14 mouse cellular contexts compared by ENCODE assay signal in the genomic region with DNA sequence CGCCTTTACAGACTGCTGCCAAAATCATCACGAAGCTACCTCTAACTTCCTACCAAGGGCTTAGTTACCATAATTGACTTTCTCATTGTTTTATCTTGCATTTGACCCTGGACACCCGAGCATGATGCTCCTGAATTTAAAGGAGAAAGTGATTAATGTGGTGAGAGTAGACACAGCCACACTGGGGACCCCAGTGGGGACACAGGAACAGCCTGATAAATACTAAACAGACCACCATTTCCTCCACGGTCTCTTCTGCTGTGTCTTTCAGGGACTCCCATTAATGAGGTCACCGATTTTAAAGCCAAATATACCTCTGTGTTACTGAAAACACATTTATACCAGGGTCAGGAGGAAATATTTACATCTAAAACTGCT.
DNase-seq lines count a peak whose midpoint lies in the region; ATAC-seq and TF ChIP-seq lines count a peak whose summit lies in the region.
"Had no signal": no experiment of that assay in that cellular context is flagged by ENCODE, and none has a peak within 500 bp of the region (broad histone marks: within the 10 kb centered on the region; RNA-seq: fewer than 3 reads in every experiment).

No protein-coding gene starts in this region.

- TF ChIP-seq POLR2A in heart, adult 2 months (IDR thresholded peaks at IDR 0.05; ENCODE audit: insufficient read depth, low read depth, low read length): no peak

- TF ChIP-seq EP300 in heart, adult 2 months (IDR thresholded peaks at IDR 0.05; ENCODE audit: insufficient read depth, low read depth, low read length): no peak

- DNase-seq in heart, adult 2 months: no peak
- no peak for DNase-seq in hindbrain, postnatal 0 days (ENCODE audit: low spot score)
- DNase-seq in midbrain, postnatal 0 days (ENCODE audit: low spot score): no peak
- DNase-seq in kidney, postnatal 4 days: no peak
- no peak for DNase-seq in adrenal gland, adult 2 months
- DNase-seq: adrenal gland, postnatal 14 days; cerebellum, adult 8-10 months had no signal

- 39% methylated on average over 5 of the region's 5 CpGs for WGBS in heart, embryonic 12.5 days
- WGBS in heart, adult 2 months: 47% methylated on average over 5 of the region's 5 CpGs
- 21% methylated on average over 5 of the region's 5 CpGs for WGBS in embryonic facial prominence, embryonic 15.5 days
- 43% methylated on average over 5 of the region's 5 CpGs for whole genome bisulfite sequencing in hindbrain, postnatal 0 days
- WGBS in midbrain, postnatal 0 days: 29% methylated on average over 5 of the region's 5 CpGs
- 46% methylated on average over 5 of the region's 5 CpGs for WGBS in kidney, embryonic 16.5 days

- H3K9ac ChIP-seq in heart, embryonic 12.5 days: no peak overlapping the region
- no peak overlapping the region for H3K9ac ChIP-seq in heart, adult 2 months (ENCODE audit: low read depth, low read length)
- no peak overlapping the region for H3K9ac ChIP-seq in embryonic facial prominence, embryonic 15.5 days
- H3K9ac ChIP-seq in hindbrain, postnatal 0 days (replicated peaks; ENCODE audit: low read length): no peak overlapping the region
- H3K9ac ChIP-seq in midbrain, postnatal 0 days (replicated peaks; ENCODE audit: low read length, poor library complexity, severe bottlenecking): no peak overlapping the region
- no peak overlapping the region for H3K9ac ChIP-seq in kidney, embryonic 16.5 days (replicated peaks; ENCODE audit: low read length)
- H3K9ac ChIP-seq: kidney, embryonic 15.5 days; liver, embryonic 14.5 days had no signal

- TF ChIP-seq CTCF in heart, adult 2 months (IDR thresholded peaks at IDR 0.05): no peak
- no peak for TF ChIP-seq CTCF in hindbrain, postnatal 0 days (IDR thresholded peaks at IDR 0.05; ENCODE audit: low read depth)
- TF ChIP-seq CTCF in midbrain, postnatal 0 days (IDR thresholded peaks at IDR 0.05): no peak

- H3K27ac ChIP-seq in heart, embryonic 12.5 days (ENCODE audit: poor library complexity, severe bottlenecking): no peak overlapping the region
- no peak overlapping the region for H3K27ac ChIP-seq in heart, adult 2 months
- no peak overlapping the region for H3K27ac ChIP-seq in embryonic facial prominence, embryonic 15.5 days (replicated peaks)
- H3K27ac ChIP-seq in hindbrain, postnatal 0 days: 0 out of 2 replicates have a peak overlapping the region, but pooled peaks have one; percentile 36
- no peak overlapping the region; the same call in 1 of the 2 replicates for H3K27ac ChIP-seq in midbrain, postnatal 0 days (ENCODE audit: low read depth, low read length)
- H3K27ac ChIP-seq in kidney, embryonic 16.5 days (ENCODE audit: low read length): no peak overlapping the region
- H3K27ac ChIP-seq: kidney, embryonic 15.5 days; layer of hippocampus, adult 2 months; liver, embryonic 14.5 days had no signal

- ATAC-seq in heart, embryonic 12.5 days (ENCODE audit: insufficient number of reproducible peaks, low FRiP score): no peak
- ATAC-seq in embryonic facial prominence, embryonic 15.5 days (ENCODE audit: insufficient number of reproducible peaks, low FRiP score, low TSS enrichment, low read depth): no peak
- no peak for ATAC-seq in hindbrain, postnatal 0 days
- ATAC-seq in midbrain, postnatal 0 days (ENCODE audit: low FRiP score): peak; percentile 49; the same call in 1 of the 2 replicates
- ATAC-seq in kidney, embryonic 16.5 days (ENCODE audit: low FRiP score, low TSS enrichment): no peak
- ATAC-seq: inflammation-experienced regulatory T-cells, adult 6 months had no signal

- peak overlapping the region; percentile 18; the same call in 1 of the 2 replicates for H3K4me2 ChIP-seq in heart, embryonic 12.5 days
- peak overlapping the region; percentile 29; the same call in 1 of the 2 replicates for H3K4me2 ChIP-seq in embryonic facial prominence, embryonic 15.5 days (replicated peaks)
- H3K4me2 ChIP-seq in hindbrain, postnatal 0 days (ENCODE audit: low read depth, low read length): 0 out of 2 replicates have a peak overlapping the region, but pooled peaks have one; percentile 0
- H3K4me2 ChIP-seq in midbrain, postnatal 0 days (ENCODE audit: low read depth, low read length, poor library complexity, severe bottlenecking): no peak overlapping the region
- no peak overlapping the region for H3K4me2 ChIP-seq in kidney, embryonic 16.5 days (replicated peaks; ENCODE audit: low read depth, low read length)

- H3K9me3 ChIP-seq in heart, embryonic 12.5 days (replicated peaks): no peaks in the 10 kb centered on the region
- H3K9me3 ChIP-seq in embryonic facial prominence, embryonic 15.5 days (replicated peaks): no peaks in the 10 kb centered on the region
- H3K9me3 ChIP-seq in hindbrain, postnatal 0 days (ENCODE audit: low read length): no peaks in the 10 kb centered on the region
- no peaks in the 10 kb centered on the region for H3K9me3 ChIP-seq in midbrain, postnatal 0 days (ENCODE audit: low read length)
- no peaks in the 10 kb centered on the region for H3K9me3 ChIP-seq in kidney, embryonic 16.5 days (ENCODE audit: low read length)
- H3K9me3 ChIP-seq: kidney, embryonic 15.5 days had no signal

- intact Hi-C loops in heart, adult 2 months (cut with DNase I): no loop called here

- H3K27me3 ChIP-seq in heart, embryonic 12.5 days (replicated peaks): no peaks in the 10 kb centered on the region
- H3K27me3 ChIP-seq in heart, adult 2 months (ENCODE audit: control insufficient read depth, insufficient read depth, low read length): no peaks in the 10 kb centered on the region
- no peaks in the 10 kb centered on the region for H3K27me3 ChIP-seq in embryonic facial prominence, embryonic 15.5 days
- no peaks in the 10 kb centered on the region for H3K27me3 ChIP-seq in hindbrain, postnatal 0 days (ENCODE audit: insufficient read depth, low read length)
- no peaks in the 10 kb centered on the region for H3K27me3 ChIP-seq in midbrain, postnatal 0 days (ENCODE audit: insufficient read depth, low read length)
- no peaks in the 10 kb centered on the region for H3K27me3 ChIP-seq in kidney, embryonic 16.5 days (ENCODE audit: insufficient read depth, low read length)
- H3K27me3 ChIP-seq: kidney, embryonic 15.5 days had no signal

- H3K36me3 ChIP-seq in heart, embryonic 12.5 days: no peaks in the 10 kb centered on the region
- no peaks in the 10 kb centered on the region for H3K36me3 ChIP-seq in heart, adult 2 months (ENCODE audit: control insufficient read depth, insufficient read depth, low read length)
- no peaks in the 10 kb centered on the region for H3K36me3 ChIP-seq in embryonic facial prominence, embryonic 15.5 days
- H3K36me3 ChIP-seq in hindbrain, postnatal 0 days (ENCODE audit: insufficient read depth, low read length): no peaks in the 10 kb centered on the region
- no peaks in the 10 kb centered on the region for H3K36me3 ChIP-seq in midbrain, postnatal 0 days (ENCODE audit: insufficient read depth, low read length)
- H3K36me3 ChIP-seq in kidney, embryonic 16.5 days (ENCODE audit: insufficient read depth, low read length): no peaks in the 10 kb centered on the region
- H3K36me3 ChIP-seq: kidney, embryonic 15.5 days had no signal

- H3K79me2 ChIP-seq in heart, adult 2 months (replicated peaks; ENCODE audit: control insufficient read depth, insufficient read depth, low read length): no peaks in the 10 kb centered on the region

- no peak overlapping the region for H3K4me3 ChIP-seq in heart, embryonic 12.5 days
- H3K4me3 ChIP-seq in heart, adult 2 months: no peak overlapping the region
- H3K4me3 ChIP-seq in embryonic facial prominence, embryonic 15.5 days (replicated peaks): no peak overlapping the region
- no peak overlapping the region for H3K4me3 ChIP-seq in hindbrain, postnatal 0 days (ENCODE audit: low read length)
- H3K4me3 ChIP-seq in midbrain, postnatal 0 days (ENCODE audit: low read depth, low read length): no peak overlapping the region
- no peak overlapping the region for H3K4me3 ChIP-seq in kidney, embryonic 16.5 days (ENCODE audit: low read length)
- H3K4me3 ChIP-seq: kidney, embryonic 15.5 days; layer of hippocampus, adult 2 months had no signal

- peaks cover 5% of the 10 kb centered on the region for H3K4me1 ChIP-seq in heart, embryonic 12.5 days (replicated peaks)
- no peaks in the 10 kb centered on the region for H3K4me1 ChIP-seq in heart, adult 2 months (ENCODE audit: control insufficient read depth, insufficient read depth, low read length)
- H3K4me1 ChIP-seq in embryonic facial prominence, embryonic 15.5 days: no peaks in the 10 kb centered on the region
- no peaks in the 10 kb centered on the region; the same call in 1 of the 2 replicates for H3K4me1 ChIP-seq in hindbrain, postnatal 0 days (ENCODE audit: insufficient read depth, low read length)
- H3K4me1 ChIP-seq in midbrain, postnatal 0 days (ENCODE audit: insufficient read depth, low read length): no peaks in the 10 kb centered on the region
- H3K4me1 ChIP-seq in kidney, embryonic 16.5 days (ENCODE audit: insufficient read depth, low read length): no peaks in the 10 kb centered on the region
- H3K4me1 ChIP-seq: kidney, embryonic 15.5 days had no signal

Comparison
In these comparisons a context has a peak if more than half of its experiments do, and no peak if none do; other contexts are left out.
1. H3K4me2 ChIP-seq: peak in heart, embryonic 12.5 days (single experiment), embryonic facial prominence, embryonic 15.5 days (single experiment) and hindbrain, postnatal 0 days (single experiment); none in midbrain, postnatal 0 days (single experiment) and kidney, embryonic 16.5 days (single experiment).